Mouse (Mus musculus) spleen, postnatal 4 days (tissue): Measurements from ENCODE around the gene Lrrc3b.

Source experiments
- DNase-seq, 2 experiments: peaks; one replicate each; pipeline ENCODE4 v3.0.0; 2022; ENCODE audit warnings: low spot score in 2 of 2

The Lrrc3b gene

GRCm38 (mm10) chr14:15438485-15439157 lies at the start of gene Lrrc3b:
Gene Lrrc3b (minus strand): TSS chr14:15438987.
- DNase-seq, result no peak

GRCm38 (mm10) chr14:15477668-15478067 lies 38.9 kb upstream of the Lrrc3b start:
- no peak for DNase-seq

DNA sequence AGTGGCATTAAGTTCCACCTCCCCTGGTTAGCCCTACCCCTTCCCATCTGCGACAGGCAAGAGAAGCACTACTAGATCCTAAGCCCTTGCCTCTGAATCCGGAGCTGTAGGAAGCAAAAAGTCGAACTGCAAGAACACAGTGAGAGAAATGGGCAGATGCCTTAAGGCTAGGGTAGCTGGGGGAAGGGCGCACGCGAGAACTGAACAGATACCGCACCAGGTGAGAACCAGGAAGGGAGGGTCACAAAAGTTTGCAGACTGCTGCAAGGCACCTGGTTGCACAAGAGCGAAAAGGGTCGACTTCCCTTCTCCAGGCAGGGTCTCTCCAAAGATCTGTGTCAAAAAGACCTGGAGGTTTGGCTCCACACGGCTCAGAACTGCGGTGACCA lies 697 bp downstream of the Lrrc3b start:
- DNase-seq, result no peak

GRCm38 (mm10) chr14:15437501-15437941 lies 1.3 kb downstream of the Lrrc3b start:
- no peak for DNase-seq

- DNase-seq, result no peak
Measured at GRCm38 (mm10) chr14:15437046-15437445, 1.7 kb downstream of the Lrrc3b start.

GRCm38 (mm10) chr14:15436586-15436985 lies 2.2 kb downstream of the Lrrc3b start:
- DNase-seq, result no peak

- DNase-seq, result no peak
Measured at GRCm38 (mm10) chr14:15432396-15432795, 6.4 kb downstream of the Lrrc3b start.

DNA sequence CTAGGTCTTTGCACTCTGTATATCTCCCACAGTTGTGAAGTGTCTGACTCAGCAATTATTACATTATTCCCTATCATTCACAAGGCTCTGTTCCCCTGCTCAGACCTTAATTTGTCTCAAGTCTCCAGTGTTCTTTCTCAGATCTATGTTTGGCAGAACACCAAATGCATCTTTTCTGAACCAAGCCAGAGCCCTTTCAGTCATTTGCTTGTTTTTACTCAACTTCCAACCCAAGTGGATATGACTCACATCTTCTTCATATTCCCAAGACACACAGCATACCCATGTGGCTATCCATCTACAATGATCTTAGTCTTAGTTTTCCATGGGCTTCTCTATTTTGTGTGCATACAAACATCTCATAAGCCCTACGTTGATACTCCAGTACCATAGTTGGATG lies 17.2 kb downstream of the Lrrc3b start:
- DNase-seq, result no peak

- DNase-seq, result no peak
Measured at GRCm38 (mm10) chr14:15410686-15411534, 27.9 kb downstream of the Lrrc3b start.

- DNase-seq, result no peak
Measured at GRCm38 (mm10) chr14:15385536-15385935, 53.3 kb downstream of the Lrrc3b start.

DNA sequence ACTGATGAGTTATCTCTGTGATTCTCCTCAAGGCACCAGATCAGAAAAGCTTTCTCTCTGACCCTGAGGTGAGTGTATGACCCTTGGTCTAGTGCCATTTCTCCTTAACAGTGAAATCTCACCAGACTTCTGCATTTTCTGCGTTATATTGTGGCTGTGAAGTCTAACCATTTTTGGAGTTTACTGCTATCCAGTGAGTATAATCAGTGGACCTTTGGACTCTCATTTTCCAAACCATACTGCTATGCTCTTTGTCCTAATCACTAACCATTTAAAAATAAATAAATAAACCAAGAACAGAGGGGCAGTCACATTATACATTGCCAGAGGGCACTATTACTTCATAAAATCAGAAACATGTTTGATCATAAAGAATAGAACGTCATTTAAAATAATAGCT lies 53.8 kb downstream of the Lrrc3b start:
- no peak for DNase-seq

GRCm38 (mm10) chr14:15384532-15384931 lies 54.3 kb downstream of the Lrrc3b start:
- no peak for DNase-seq

DNA sequence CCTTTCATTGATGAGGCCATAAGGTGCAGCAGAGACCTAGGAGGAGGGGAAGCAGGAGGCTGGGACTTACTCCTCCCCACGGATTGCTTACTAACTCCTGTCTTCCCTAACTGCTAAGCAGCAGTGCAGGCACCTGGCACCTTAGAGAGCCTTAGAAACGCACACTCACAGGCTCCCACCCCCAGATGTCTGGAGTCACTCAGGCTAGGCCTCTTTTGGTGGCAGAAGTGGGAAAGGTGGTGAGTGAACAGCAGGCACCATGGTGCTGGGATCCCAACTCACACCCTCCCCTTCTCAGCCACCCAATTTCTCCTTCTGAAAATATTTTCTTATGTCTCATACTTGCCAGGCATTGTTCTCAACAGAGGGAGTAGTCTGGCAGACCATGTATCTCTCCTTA lies 55.7 kb downstream of the Lrrc3b start:
- no peak for DNase-seq

DNA sequence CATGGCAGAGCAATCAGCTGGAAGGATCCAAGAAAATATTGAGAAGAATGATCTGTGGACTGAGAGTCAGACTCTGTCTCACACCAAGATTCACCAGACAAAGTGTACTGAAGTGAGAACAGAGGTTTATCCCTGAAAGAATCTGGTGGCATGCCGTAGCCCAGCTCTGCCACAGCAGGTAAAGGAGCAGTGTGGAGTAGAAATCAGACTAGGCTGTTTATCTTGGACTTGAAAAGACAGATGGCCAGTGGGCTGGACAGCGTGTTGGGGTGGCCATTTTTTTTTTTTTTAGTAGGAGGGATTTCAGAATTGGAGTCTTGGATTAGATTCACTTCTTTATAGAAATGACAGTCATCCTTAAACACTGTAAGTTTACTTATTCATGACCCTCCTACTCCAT lies 61.4 kb downstream of the Lrrc3b start:
- DNase-seq, result no peak

DNA sequence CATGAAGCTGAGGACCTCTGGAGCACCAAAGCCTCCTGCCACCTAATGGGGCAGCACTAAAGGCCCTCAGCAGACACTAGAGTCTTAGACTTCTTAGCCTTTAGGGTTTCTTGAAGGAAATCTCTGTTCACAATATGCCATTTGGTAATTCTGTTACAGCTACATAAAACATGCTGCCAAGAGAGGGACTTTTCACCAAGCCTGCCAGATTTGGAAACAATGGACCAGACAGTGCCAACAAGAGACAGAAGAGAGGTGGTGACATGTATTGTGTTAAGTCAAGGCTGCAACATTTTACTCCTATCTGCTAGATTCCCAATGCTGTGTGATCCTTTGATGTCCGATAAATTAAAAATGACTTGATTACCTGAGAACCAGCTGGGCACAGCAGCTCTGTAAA lies 62.0 kb downstream of the Lrrc3b start:
- DNase-seq, result no peak

DNA sequence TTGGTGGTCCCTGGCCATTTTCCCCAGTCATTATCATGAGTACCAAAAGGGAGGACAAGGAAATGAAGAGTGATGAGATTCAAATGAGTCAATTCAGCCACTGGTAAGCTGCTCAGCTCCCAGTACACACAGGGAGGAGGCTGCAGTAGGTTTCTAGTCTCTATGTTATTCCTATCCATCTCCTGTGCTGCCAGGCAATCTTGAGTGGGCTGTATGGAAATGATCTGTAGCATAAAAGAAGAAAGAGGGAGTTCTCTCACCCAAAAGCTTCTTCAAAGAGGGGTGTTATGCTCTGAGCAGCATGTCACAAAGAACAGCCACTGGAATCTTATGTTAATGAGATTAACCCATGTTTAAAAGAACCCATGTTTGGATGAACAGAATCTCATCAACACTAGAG lies 64.5 kb downstream of the Lrrc3b start:
- no peak for DNase-seq

DNA sequence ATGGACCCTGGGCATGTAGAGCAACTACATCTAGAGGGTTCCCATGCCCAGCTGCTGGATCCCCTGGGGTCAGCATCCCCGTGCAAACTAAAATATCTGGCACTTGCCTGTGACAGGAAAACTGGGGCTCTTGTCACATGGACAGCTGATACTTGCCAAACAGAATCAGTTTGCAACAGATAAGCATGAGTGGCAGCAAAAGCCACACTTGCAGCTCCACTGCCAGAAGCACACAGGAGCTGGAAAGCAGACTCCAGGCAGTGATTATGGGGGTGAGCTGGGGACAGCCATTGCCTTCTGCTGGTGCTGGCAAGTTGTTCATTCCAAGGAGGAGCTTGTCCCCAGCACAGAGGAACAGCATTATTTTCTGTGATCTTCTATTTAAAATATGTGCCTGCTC lies 65.8 kb downstream of the Lrrc3b start:
- DNase-seq, result no peak

- DNase-seq, result no peak
Measured at GRCm38 (mm10) chr14:15365045-15365444, 73.7 kb downstream of the Lrrc3b start.

- DNase-seq, result no peak
Measured at GRCm38 (mm10) chr14:15359893-15360292, 78.9 kb downstream of the Lrrc3b start.

DNA sequence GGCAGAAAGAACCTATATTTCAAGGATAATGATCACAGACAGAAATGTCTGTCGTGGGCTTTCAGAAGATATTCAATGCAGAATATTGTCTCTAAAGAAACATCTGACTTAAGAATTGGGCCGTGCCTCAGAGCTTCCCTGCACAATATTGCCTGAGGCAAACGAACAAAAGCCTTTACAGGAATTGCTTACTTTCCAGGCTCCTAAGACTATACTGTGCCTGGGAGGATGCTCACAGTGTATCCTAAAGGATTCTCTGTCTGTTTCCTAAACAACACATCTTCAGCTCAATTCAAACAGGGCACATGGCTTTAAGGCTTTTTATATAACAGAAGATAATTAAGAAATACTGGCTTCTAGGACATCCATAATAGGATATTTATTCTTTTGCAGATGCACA lies 79.7 kb downstream of the Lrrc3b start:
- no peak for DNase-seq

DNA sequence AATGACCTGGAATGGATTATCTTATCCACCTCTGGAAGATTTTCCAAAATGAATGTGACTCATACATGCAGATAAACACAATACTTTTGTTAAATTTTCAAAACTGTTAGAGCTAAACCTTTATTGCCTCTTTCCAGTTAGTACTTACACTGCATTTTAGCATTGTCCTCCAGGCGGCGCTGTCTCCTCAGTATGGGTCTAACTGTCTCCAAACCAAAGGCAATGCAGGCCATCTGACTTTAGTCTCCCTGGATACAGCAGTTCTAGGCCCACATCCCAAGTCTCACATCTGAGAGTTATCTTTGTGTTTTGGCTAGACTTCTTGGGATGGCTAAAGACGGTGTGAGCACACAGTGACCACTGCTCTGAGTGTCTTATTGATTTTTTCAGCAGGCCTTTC lies 83.3 kb downstream of the Lrrc3b start:
- DNase-seq, result peak; percentile 53 to 87

DNA sequence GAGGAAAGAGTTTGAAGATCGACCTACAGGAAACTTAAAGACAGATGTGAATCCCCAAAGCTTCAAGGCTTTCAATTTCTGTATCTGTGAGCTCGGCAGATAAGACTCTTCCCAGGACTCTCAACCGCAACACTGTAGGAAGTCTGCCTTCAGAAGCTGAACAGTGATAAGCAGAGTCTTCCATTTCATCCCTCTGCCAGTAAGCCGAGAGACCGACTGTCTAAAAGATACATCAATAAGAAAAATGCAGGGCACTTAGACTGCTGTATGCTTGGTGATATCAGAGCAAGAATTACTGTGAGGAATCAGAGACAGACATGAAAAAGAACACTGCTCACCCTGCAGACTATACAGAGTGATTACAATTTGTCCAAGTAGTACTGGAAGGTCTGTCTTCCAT lies 84.5 kb downstream of the Lrrc3b start:
- DNase-seq, result no peak

GRCm38 (mm10) chr14:15333130-15333529 lies 105.7 kb downstream of the Lrrc3b start:
- DNase-seq, result no peak
